Mouse (Mus musculus): ENCODE results near the gene Lkaaear1. TPM values are rescaled to one million over a fixed set of nuclear protein-coding genes. Genes with fewer than 3 reads are reported as not detected.

Lkaaear1 gene
- polyA plus RNA-seq (2015; fragmentation: Illumina TruSeq; extraction: RNeasy Lipid Tissue Mini Kit (QIAGEN cat#74804); ENCODE audit: insufficient read depth, low read depth, low replicate concordance), result not detected

GRCm38 (mm10) chr2:181698241-181698640, at the start of gene Lkaaear1:
Lkaaear1 (minus strand) TSS chr2:181698442.

GRCm38 (mm10) chr2:181714903-181715326, 16.7 kb upstream of the Lkaaear1 start, which contains the start of gene Oprl1:
Oprl1 (plus strand) TSS chr2:181715016.

GRCm38 (mm10) chr2:181693339-181694280, 4.6 kb downstream of the Lkaaear1 start, which contains the start of gene Rgs19:
Rgs19 (minus strand) TSS chr2:181693977.

GRCm38 (mm10) chr2:181679951-181680715, 18.1 kb downstream of the Lkaaear1 start, which contains the start of gene Tcea2:
Tcea2 (plus strand) TSS chr2:181680310.

GRCm38 (mm10) chr2:181671326-181671725, 26.9 kb downstream of the Lkaaear1 start, which contains the start of gene Sox18:
Sox18 (minus strand) TSS chr2:181671640.

GRCm38 (mm10) chr2:181656734-181657133, 41.5 kb downstream of the Lkaaear1 start, which contains the start of gene Gm29797:
Gm29797 (plus strand) TSS chr2:181657034.

Other genes starting within 250 kb of the Lkaaear1 start
- gene Zbtb46, start 239.0 kb downstream of the Lkaaear1 start, polyA plus RNA-seq (2015; fragmentation: Illumina TruSeq; extraction: RNeasy Lipid Tissue Mini Kit (QIAGEN cat#74804); ENCODE audit: insufficient read depth, low read depth, low replicate concordance), result 5.8 TPM
- gene Abhd16b, start 205.2 kb downstream of the Lkaaear1 start, polyA plus RNA-seq (2015; fragmentation: Illumina TruSeq; extraction: RNeasy Lipid Tissue Mini Kit (QIAGEN cat#74804); ENCODE audit: insufficient read depth, low read depth, low replicate concordance), result not detected
- 18.3 TPM for gene Tpd52l2, start 201.3 kb downstream of the Lkaaear1 start, polyA plus RNA-seq (2015; fragmentation: Illumina TruSeq; extraction: RNeasy Lipid Tissue Mini Kit (QIAGEN cat#74804); ENCODE audit: insufficient read depth, low read depth, low replicate concordance)
- gene Dnajc5, start 178.0 kb downstream of the Lkaaear1 start, polyA plus RNA-seq (2015; fragmentation: Illumina TruSeq; extraction: RNeasy Lipid Tissue Mini Kit (QIAGEN cat#74804); ENCODE audit: insufficient read depth, low read depth, low replicate concordance), result 9.5 TPM
- 29.9 TPM for gene Uckl1, start 113.5 kb downstream of the Lkaaear1 start, polyA plus RNA-seq (2015; fragmentation: Illumina TruSeq; extraction: RNeasy Lipid Tissue Mini Kit (QIAGEN cat#74804); ENCODE audit: insufficient read depth, low read depth, low replicate concordance)
- 10.1 TPM for gene Prpf6, start 106.6 kb downstream of the Lkaaear1 start, polyA plus RNA-seq (2015; fragmentation: Illumina TruSeq; extraction: RNeasy Lipid Tissue Mini Kit (QIAGEN cat#74804); ENCODE audit: insufficient read depth, low read depth, low replicate concordance)
- gene Zfp512b, start 105.6 kb downstream of the Lkaaear1 start, polyA plus RNA-seq (2015; fragmentation: Illumina TruSeq; extraction: RNeasy Lipid Tissue Mini Kit (QIAGEN cat#74804); ENCODE audit: insufficient read depth, low read depth, low replicate concordance), result 8.9 TPM
- 6.7 TPM for gene Samd10, start 99.2 kb downstream of the Lkaaear1 start, polyA plus RNA-seq (2015; fragmentation: Illumina TruSeq; extraction: RNeasy Lipid Tissue Mini Kit (QIAGEN cat#74804); ENCODE audit: insufficient read depth, low read depth, low replicate concordance)
- not detected for gene Gm29797, start 41.4 kb downstream of the Lkaaear1 start, polyA plus RNA-seq (2015; fragmentation: Illumina TruSeq; extraction: RNeasy Lipid Tissue Mini Kit (QIAGEN cat#74804); ENCODE audit: insufficient read depth, low read depth, low replicate concordance)
- gene Sox18, start 26.8 kb downstream of the Lkaaear1 start, polyA plus RNA-seq (2015; fragmentation: Illumina TruSeq; extraction: RNeasy Lipid Tissue Mini Kit (QIAGEN cat#74804); ENCODE audit: insufficient read depth, low read depth, low replicate concordance), result 31.8 TPM
- 4.0 TPM for gene Tcea2, start 18.1 kb downstream of the Lkaaear1 start, polyA plus RNA-seq (2015; fragmentation: Illumina TruSeq; extraction: RNeasy Lipid Tissue Mini Kit (QIAGEN cat#74804); ENCODE audit: insufficient read depth, low read depth, low replicate concordance)
- gene Rgs19, start 4.5 kb downstream of the Lkaaear1 start, polyA plus RNA-seq (2015; fragmentation: Illumina TruSeq; extraction: RNeasy Lipid Tissue Mini Kit (QIAGEN cat#74804); ENCODE audit: insufficient read depth, low read depth, low replicate concordance), result 7.0 TPM
- not detected for gene Oprl1, start 16.6 kb upstream of the Lkaaear1 start, polyA plus RNA-seq (2015; fragmentation: Illumina TruSeq; extraction: RNeasy Lipid Tissue Mini Kit (QIAGEN cat#74804); ENCODE audit: insufficient read depth, low read depth, low replicate concordance)
- gene Myt1, start 64.9 kb upstream of the Lkaaear1 start, polyA plus RNA-seq (2015; fragmentation: Illumina TruSeq; extraction: RNeasy Lipid Tissue Mini Kit (QIAGEN cat#74804); ENCODE audit: insufficient read depth, low read depth, low replicate concordance), result 2.8 TPM
- gene Pcmtd2, start 139.4 kb upstream of the Lkaaear1 start, polyA plus RNA-seq (2015; fragmentation: Illumina TruSeq; extraction: RNeasy Lipid Tissue Mini Kit (QIAGEN cat#74804); ENCODE audit: insufficient read depth, low read depth, low replicate concordance), result 7.1 TPM
- gene Polr3k, start 165.9 kb upstream of the Lkaaear1 start, polyA plus RNA-seq (2015; fragmentation: Illumina TruSeq; extraction: RNeasy Lipid Tissue Mini Kit (QIAGEN cat#74804); ENCODE audit: insufficient read depth, low read depth, low replicate concordance), result 12.5 TPM

Measured in pancreas, adult 10 weeks (tissue).